8 mouse cellular contexts compared by ENCODE assay signal in the genomic region with DNA sequence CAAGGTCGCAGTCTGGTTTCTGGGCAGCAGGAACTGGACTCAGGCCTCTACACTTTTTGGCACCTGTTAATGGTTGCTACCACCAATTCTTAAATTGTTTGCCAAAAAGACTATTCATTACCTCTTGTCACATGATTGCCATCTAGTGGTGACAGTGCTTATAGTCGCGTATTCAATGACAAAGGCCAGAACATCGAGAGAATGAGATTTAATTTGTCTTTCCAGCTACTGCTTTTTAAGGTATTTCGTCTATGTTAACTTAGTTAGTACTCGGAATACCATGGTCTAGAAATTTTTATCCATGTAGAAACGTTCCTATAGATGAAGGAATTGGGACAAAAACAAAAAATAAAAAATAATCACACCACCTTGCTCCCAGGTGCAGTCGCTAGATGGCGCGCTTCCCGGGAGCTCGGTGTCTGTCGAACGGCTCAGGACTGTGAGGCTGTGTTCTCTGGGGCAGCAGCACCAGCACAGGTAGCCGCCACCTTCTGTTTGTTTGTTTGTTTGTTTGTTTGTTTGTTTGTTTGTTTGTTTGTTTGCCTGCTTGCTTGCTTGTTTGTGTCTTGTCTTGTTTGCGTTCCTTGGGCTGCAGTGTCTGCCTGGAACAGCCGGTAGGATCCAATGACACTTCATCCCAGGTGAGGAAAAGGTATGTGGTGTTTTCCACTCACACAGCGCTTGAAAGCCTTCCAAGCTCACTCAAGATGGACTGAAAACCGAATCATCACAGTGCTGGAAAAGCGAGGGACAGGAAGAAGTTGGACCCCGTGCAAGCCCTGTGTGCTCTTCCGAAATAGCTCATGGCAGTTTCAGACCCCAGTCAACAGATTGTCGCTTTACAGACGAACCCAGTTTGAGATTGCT.
DNase-seq lines count a peak whose midpoint lies in the region; ATAC-seq and TF ChIP-seq lines count a peak whose summit lies in the region.

No protein-coding gene starts in this region.

- TF ChIP-seq POLR2A in cortical plate, adult 2 months (IDR thresholded peaks at IDR 0.05; ENCODE audit: extremely low read depth, insufficient read depth, low read length), result no peak

- H3K9me3 ChIP-seq in intestine, embryonic 15.5 days, result no peaks in the 10 kb centered on the region

- WGBS in intestine, embryonic 15.5 days, result 18% methylated on average over 24 of the region's 24 CpGs

- H3K4me3 ChIP-seq in gastrocnemius, adult 2 months, result peak overlapping the region; percentile 65
- peak overlapping the region; percentile 4; the same call in 1 of the 2 replicates for H3K4me3 ChIP-seq in cortical plate, adult 2 months (ENCODE audit: insufficient read depth, low read length)
- 0 out of 2 replicates have a peak overlapping the region, but pooled peaks have one; percentile 5 for H3K4me3 ChIP-seq in intestine, embryonic 15.5 days (replicated peaks)

- no peak overlapping the region for H3K9ac ChIP-seq in intestine, embryonic 15.5 days

- peak overlapping the region; percentile 33 for H3K4me2 ChIP-seq in intestine, embryonic 15.5 days (replicated peaks)

- intact Hi-C loops in gastrocnemius, adult 2 months (cut with DNase I), result loop anchor here (5.0 to 10.0 kb wide), 2 partner anchors 39 to 207 kb away; no protein-coding TSS in a partner anchor
- intact Hi-C loops in gastrocnemius, postnatal 14 days (cut with DNase I; ENCODE audit: low total_unique reads), result no loop called here
- intact Hi-C loops in left cerebral cortex, postnatal 10 days (cut with DNase I), result no loop called here

- H3K27ac ChIP-seq in gastrocnemius, adult 2 months, result no peak overlapping the region
- H3K27ac ChIP-seq in cortical plate, adult 2 months (ENCODE audit: insufficient read depth, low read length), result no peak overlapping the region
- no peak overlapping the region for H3K27ac ChIP-seq in intestine, embryonic 15.5 days

- peak; percentile 76 for TF ChIP-seq CTCF in gastrocnemius, adult 2 months (IDR thresholded peaks at IDR 0.05)
- TF ChIP-seq CTCF in cortical plate, adult 2 months (IDR thresholded peaks at IDR 0.05; ENCODE audit: extremely low read depth, insufficient read depth, low read length), result peak; percentile 61

- peak; percentile 86 for ATAC-seq in intestine, embryonic 15.5 days
- ATAC-seq in megakaryocyte progenitor cell, adult 5-6 weeks (replicated peaks; ENCODE audit: poor library complexity), result peak; percentile 95

- no peaks in the 10 kb centered on the region for H3K4me1 ChIP-seq in cortical plate, adult 2 months (ENCODE audit: control insufficient read depth, insufficient read depth, low read length)
- peaks cover 7% of the 10 kb centered on the region; the same call in 1 of the 2 replicates for H3K4me1 ChIP-seq in intestine, embryonic 15.5 days (replicated peaks)

- no peaks in the 10 kb centered on the region for H3K36me3 ChIP-seq in intestine, embryonic 15.5 days

- peak; percentile 70 for DNase-seq in gastrocnemius, adult 2 months
- DNase-seq in gastrocnemius, postnatal 25 days, result no peak
- peak; percentile 58 for DNase-seq in gastrocnemius, postnatal 14 days
- peak; percentile 71 to 82 for DNase-seq in left cerebral cortex, postnatal 10 days (ENCODE audit: extremely low spot score in 1 of 2, low spot score in 2 of 2)
- DNase-seq in right cerebral cortex, postnatal 36 days (ENCODE audit: low spot score in 2 of 2), result peak; percentile 28 to 43

- no peaks in the 10 kb centered on the region for H3K27me3 ChIP-seq in intestine, embryonic 15.5 days (replicated peaks)

Comparison
In these comparisons a context has a peak if more than half of its experiments do, and no peak if none do; other contexts are left out.
1. H3K4me3 ChIP-seq: peak in every context shown above with its lines; median percentile 65 in gastrocnemius, adult 2 months; 5 in intestine, embryonic 15.5 days; 4 in cortical plate, adult 2 months.